Mouse (Mus musculus) neural tube, embryonic 11.5 days (tissue): ENCODE measurements around the gene Ak9. TPM values are rescaled to one million over a fixed set of nuclear protein-coding genes. Genes with fewer than 3 reads are reported as not detected.

Experiments
- ATAC-seq: fragments of 200-750 bp; cut with Nextera tagmentation; 2 replicates; pipeline ENCODE4 v1.8.0; 2017; ENCODE audit warnings: moderate number of reproducible peaks, mild to moderate bottlenecking, moderate TSS enrichment, moderate library complexity; ENCODE audit not compliant: insufficient read depth, low FRiP score, low TSS enrichment
- DNase-seq: peaks from one replicate; pipeline ENCODE4 v3.0.0-alpha.2; 2015; ENCODE audit warnings: low spot score
- H3K27ac ChIP-seq: fragments of 300-500 bp; sonication (generic); 2 replicates; pipeline ENCODE4 v1.5.1; 2014; ENCODE audit warnings: low read depth, mild to moderate bottlenecking, low read length
- H3K27me3 ChIP-seq: fragments of 300-500 bp; sonication (generic); 2 replicates; pipeline ENCODE4 v1.6.1; 2014; ENCODE audit warnings: mild to moderate bottlenecking, low read length, mixed read lengths; ENCODE audit not compliant: control insufficient read depth, insufficient read depth
- H3K36me3 ChIP-seq: fragments of 300-500 bp; sonication (generic); 2 replicates; pipeline ENCODE4 v1.6.1; 2014; ENCODE audit warnings: mild to moderate bottlenecking, low read length, moderate library complexity, mixed read lengths; ENCODE audit not compliant: control insufficient read depth, insufficient read depth
- H3K4me1 ChIP-seq: fragments of 300-500 bp; sonication (generic); 2 replicates; pipeline ENCODE4 v1.6.1; 2014; ENCODE audit warnings: low read length, mixed read lengths; ENCODE audit not compliant: control insufficient read depth, insufficient read depth
- H3K4me2 ChIP-seq: fragments of 300-500 bp; sonication (generic); 2 replicates; pipeline ENCODE4 v1.6.1; 2014; ENCODE audit warnings: low read depth, mild to moderate bottlenecking, moderate library complexity
- H3K4me3 ChIP-seq: fragments of 300-500 bp; sonication (generic); 2 replicates; pipeline ENCODE4 v1.5.1; 2014; ENCODE audit warnings: low read depth, low read length
- H3K9ac ChIP-seq: fragments of 300-500 bp; sonication (generic); 2 replicates; pipeline ENCODE4 v1.6.1; 2014; ENCODE audit warnings: mild to moderate bottlenecking, low read length
- H3K9me3 ChIP-seq: fragments of 300-500 bp; sonication (generic); 2 replicates; pipeline ENCODE4 v1.6.1; 2016; ENCODE audit warnings: low read length; ENCODE audit not compliant: control insufficient read depth
- WGBS: fragments of 180-500 bp; shearing (Covaris S2); extraction: QIAGEN DNeasy Blood & Tissue Kit; methylation state at CpG from one replicate; pipeline ENCODE4 v1.1.7; 2014; 5-methylcytosine and 5-hydroxymethylcytosine counted together
- polyA plus RNA-seq: library from polyadenylated mRNA; unstranded; fragments of >200 nt; fragmentation: Nextera tagmentation; extraction: Ambion mirVana; gene quantifications from 2 replicates; pipeline ENCODE4 v1.2.1, GENCODE M21; 2014

Ak9 gene
- polyA plus RNA-seq, 1 experiment from 2014 or later, result not detected

- no peaks in the 10 kb centered on the region for H3K4me1 ChIP-seq
- DNase-seq (no peak), ATAC-seq (no peak)
- no peaks in the 10 kb centered on the region for H3K27me3 ChIP-seq
- 90% methylated on average over 2 of the region's 2 CpGs for WGBS
- no peak overlapping the region for H3K27ac ChIP-seq
- no peak overlapping the region for H3K4me2 ChIP-seq
- no peak overlapping the region for H3K4me3 ChIP-seq
- no peaks in the 10 kb centered on the region for H3K36me3 ChIP-seq
- H3K9me3 ChIP-seq, result no peaks in the 10 kb centered on the region
- no peak overlapping the region for H3K9ac ChIP-seq
Observed at GRCm38 (mm10) chr10:41282086-41282485, 21.7 kb upstream of the Ak9 start.

- Histone ChIP-seq H3K27me3 (no peaks in the 10 kb centered on the region), H3K36me3 (no peaks in the 10 kb centered on the region), H3K9ac (no peak overlapping the region), H3K4me3 (no peak overlapping the region), H3K27ac (no peak overlapping the region), H3K4me1 (no peaks in the 10 kb centered on the region), H3K4me2 (no peak overlapping the region), H3K9me3 (no peaks in the 10 kb centered on the region)
- 85% methylated on average over 3 of the region's 3 CpGs for WGBS
- no peak for ATAC-seq
- no peak for DNase-seq
Observed at GRCm38 (mm10) chr10:41287618-41288017, 16.2 kb upstream of the Ak9 start.

GRCm38 (mm10) chr10:41288074-41288473, 15.7 kb upstream of the Ak9 start:
- no peaks in the 10 kb centered on the region for H3K4me1 ChIP-seq
- H3K27ac ChIP-seq, result no peak overlapping the region
- DNase-seq (no peak), ATAC-seq (no peak)
- H3K9me3 ChIP-seq, result no peaks in the 10 kb centered on the region
- no peaks in the 10 kb centered on the region for H3K36me3 ChIP-seq
- H3K4me3 ChIP-seq, result no peak overlapping the region
- 79% methylated on average over 1 of the region's 1 CpGs for WGBS
- H3K9ac ChIP-seq, result no peak overlapping the region
- no peaks in the 10 kb centered on the region for H3K27me3 ChIP-seq
- no peak overlapping the region for H3K4me2 ChIP-seq

GRCm38 (mm10) chr10:41288771-41289415, 14.9 kb upstream of the Ak9 start:
- peak; percentile 92 for DNase-seq
- Histone ChIP-seq H3K4me2 (no peak overlapping the region), H3K36me3 (no peaks in the 10 kb centered on the region), H3K27me3 (no peaks in the 10 kb centered on the region), H3K4me1 (no peaks in the 10 kb centered on the region; the same call in 1 of the 2 replicates), H3K9ac (peak overlapping the region; percentile 46; the same call in 1 of the 2 replicates), H3K4me3 (no peak overlapping the region), H3K27ac (no peak overlapping the region), H3K9me3 (no peaks in the 10 kb centered on the region)
- ATAC-seq, result peak; percentile 91
- WGBS, result 42% methylated on average over 16 of the region's 16 CpGs

GRCm38 (mm10) chr10:41291021-41291420, 12.8 kb upstream of the Ak9 start:
- Histone ChIP-seq H3K4me2 (no peak overlapping the region), H3K36me3 (no peaks in the 10 kb centered on the region), H3K4me1 (peaks cover 6% of the 10 kb centered on the region; the same call in 1 of the 2 replicates), H3K9ac (no peak overlapping the region), H3K4me3 (no peak overlapping the region), H3K9me3 (no peaks in the 10 kb centered on the region), H3K27me3 (no peaks in the 10 kb centered on the region), H3K27ac (no peak overlapping the region)
- ATAC-seq (no peak), DNase-seq (no peak)
- WGBS, result 79% methylated on average over 2 of the region's 2 CpGs

GRCm38 (mm10) chr10:41293019-41293418, 10.8 kb upstream of the Ak9 start:
- H3K4me3 ChIP-seq, result no peak overlapping the region
- H3K9ac ChIP-seq, result no peak overlapping the region
- peak; percentile 61 for DNase-seq
- H3K27me3 ChIP-seq, result no peaks in the 10 kb centered on the region
- no peak overlapping the region for H3K4me2 ChIP-seq
- 13% methylated on average over 7 of the region's 7 CpGs for WGBS
- H3K27ac ChIP-seq, result no peak overlapping the region
- no peak for ATAC-seq
- H3K4me1 ChIP-seq, result peaks cover 6% of the 10 kb centered on the region; the same call in 1 of the 2 replicates
- no peaks in the 10 kb centered on the region for H3K36me3 ChIP-seq
- no peaks in the 10 kb centered on the region for H3K9me3 ChIP-seq

- DNase-seq (peak; percentile 27), ATAC-seq (0 out of 2 replicates have a peak, but pooled peaks have one; percentile 48)
- Histone ChIP-seq H3K9me3 (no peaks in the 10 kb centered on the region), H3K4me1 (peaks cover 6% of the 10 kb centered on the region; the same call in 1 of the 2 replicates), H3K4me2 (no peak overlapping the region), H3K9ac (no peak overlapping the region), H3K27ac (no peak overlapping the region), H3K36me3 (no peaks in the 10 kb centered on the region), H3K27me3 (no peaks in the 10 kb centered on the region), H3K4me3 (no peak overlapping the region)
- WGBS, result 65% methylated on average over 11 of the region's 11 CpGs
Observed at GRCm38 (mm10) chr10:41294734-41295133, 9.0 kb upstream of the Ak9 start.

- DNase-seq, result peak; percentile 62
Observed at GRCm38 (mm10) chr10:41295145-41295544, 8.6 kb upstream of the Ak9 start.

GRCm38 (mm10) chr10:41300161-41300560, 3.6 kb upstream of the Ak9 start:
- Histone ChIP-seq H3K4me3 (no peak overlapping the region), H3K27ac (no peak overlapping the region), H3K36me3 (no peaks in the 10 kb centered on the region), H3K9me3 (no peaks in the 10 kb centered on the region), H3K27me3 (no peaks in the 10 kb centered on the region), H3K9ac (no peak overlapping the region), H3K4me1 (peaks cover 6% of the 10 kb centered on the region), H3K4me2 (no peak overlapping the region)
- whole genome bisulfite sequencing, result 64% methylated on average over 1 of the region's 1 CpGs
- no peak for DNase-seq
- ATAC-seq, result no peak

More at GRCm38 (mm10) chr10:41295145-41295544, 8.6 kb upstream of the Ak9 start:
- no peak overlapping the region for H3K4me3 ChIP-seq
- H3K9ac ChIP-seq, result no peak overlapping the region
- H3K27ac ChIP-seq, result no peak overlapping the region
- H3K27me3 ChIP-seq, result no peaks in the 10 kb centered on the region
- H3K9me3 ChIP-seq, result no peaks in the 10 kb centered on the region
- no peaks in the 10 kb centered on the region for H3K36me3 ChIP-seq
- ATAC-seq, result peak; percentile 83
- H3K4me2 ChIP-seq, result no peak overlapping the region
- peaks cover 6% of the 10 kb centered on the region; the same call in 1 of the 2 replicates for H3K4me1 ChIP-seq
- 30% methylated on average over 7 of the region's 7 CpGs for WGBS
